Mouse (Mus musculus) C2C12 (cell line): ENCODE measurements around the gene Ccdc173.

Experiments
- CEBPB ChIP-seq: IDR thresholded peaks from one replicate; pipeline ENCODE4 v1.6.1; 2011; ENCODE audit warnings: low read depth, mild to moderate bottlenecking, control low read depth, moderate library complexity
- CTCF ChIP-seq: IDR thresholded peaks from one replicate; pipeline ENCODE4 v1.5.1; 2011; ENCODE audit not compliant: control insufficient read depth, insufficient read depth, insufficient read length
- MAX ChIP-seq: IDR thresholded peaks from one replicate; pipeline ENCODE4 v1.6.1; 2011; ENCODE audit warnings: mild to moderate bottlenecking, control low read depth
- MYOD1 ChIP-seq: IDR thresholded peaks from one replicate; pipeline ENCODE4 v1.6.1; 2011; ENCODE audit warnings: low read depth; ENCODE audit not compliant: control insufficient read depth, insufficient read length
- MYOG ChIP-seq: IDR thresholded peaks from one replicate; pipeline ENCODE4 v1.6.1; 2011; ENCODE audit not compliant: control insufficient read depth, insufficient read length; ENCODE audit errors: extremely low read depth
- USF1 ChIP-seq: IDR thresholded peaks from one replicate; pipeline ENCODE4 v1.6.1; 2011; ENCODE audit warnings: low read depth, mild to moderate bottlenecking, control low read depth, moderate library complexity

- TF ChIP-seq CTCF (no peak), MAX (no peak), USF1 (no peak), MYOD1 (no peak), CEBPB (no peak), MYOG (no peak)
Measured at GRCm38 (mm10) chr2:69837996-69838395, 48.6 kb upstream of the Ccdc173 start.
